Mouse (Mus musculus): ENCODE measurements around the gene Gm10663. TPM values are rescaled to one million over a fixed set of nuclear protein-coding genes. Genes with fewer than 3 reads are reported as not detected.

Gm10663 gene
- polyA plus RNA-seq (2014; fragmentation: Illumina TruSeq; extraction: RNeasy Lipid Tissue Mini Kit (QIAGEN cat#74804)): not detected

DNA sequence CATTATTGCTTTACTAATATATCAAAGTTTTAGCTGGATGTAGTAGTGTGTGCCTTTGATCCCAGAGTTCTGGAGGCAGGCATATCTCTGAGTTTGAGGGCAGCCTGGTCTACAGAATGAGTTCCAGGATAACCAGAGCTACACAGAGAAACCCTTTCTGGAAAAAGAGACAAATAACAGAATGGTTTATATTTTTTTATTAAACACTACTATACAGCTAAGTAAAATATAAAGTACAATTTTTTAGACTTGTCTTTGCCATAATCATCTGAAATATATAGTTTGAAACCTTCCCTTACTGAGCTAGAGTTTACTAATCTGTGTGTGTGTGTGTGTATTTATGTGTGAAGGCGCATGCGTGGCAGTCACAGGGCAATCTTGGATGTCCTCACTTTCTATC lies at the start of gene Gm10663:
Gm10663 (plus strand) TSS at position 301 of the 400 bp plus-strand sequence.

GRCm38 (mm10) chr8:65037117-65037533 lies 37.7 kb upstream of the Gm10663 start, which contains the start of gene Apela:
TSS of gene Apela (minus strand) at chr8:65037336.

Other genes with a start within 250 kb of the Gm10663 start
- 44.0 TPM for gene Klhl2, start 225.0 kb upstream of the Gm10663 start, polyA plus RNA-seq (2014; fragmentation: Illumina TruSeq; extraction: RNeasy Lipid Tissue Mini Kit (QIAGEN cat#74804))
- 21.2 TPM for gene Tmem192, start 127.8 kb upstream of the Gm10663 start, polyA plus RNA-seq (2014; fragmentation: Illumina TruSeq; extraction: RNeasy Lipid Tissue Mini Kit (QIAGEN cat#74804))
- gene Trim75, start 87.2 kb upstream of the Gm10663 start, polyA plus RNA-seq (2014; fragmentation: Illumina TruSeq; extraction: RNeasy Lipid Tissue Mini Kit (QIAGEN cat#74804)): 16.2 TPM
- gene Trim61, start 56.5 kb upstream of the Gm10663 start, polyA plus RNA-seq (2014; fragmentation: Illumina TruSeq; extraction: RNeasy Lipid Tissue Mini Kit (QIAGEN cat#74804)): 70.7 TPM
- 10.4 TPM for gene Trim60, start 56.4 kb upstream of the Gm10663 start, polyA plus RNA-seq (2014; fragmentation: Illumina TruSeq; extraction: RNeasy Lipid Tissue Mini Kit (QIAGEN cat#74804))
- gene Apela, start 37.7 kb upstream of the Gm10663 start, polyA plus RNA-seq (2014; fragmentation: Illumina TruSeq; extraction: RNeasy Lipid Tissue Mini Kit (QIAGEN cat#74804)): 1.8 TPM
- 0.40 TPM for gene BC030870, start 54.5 kb downstream of the Gm10663 start, polyA plus RNA-seq (2014; fragmentation: Illumina TruSeq; extraction: RNeasy Lipid Tissue Mini Kit (QIAGEN cat#74804))